Mouse (Mus musculus) spleen, adult 2 months (tissue): Measurements from ENCODE around the gene Toe1. TPM values are rescaled to one million over a fixed set of nuclear protein-coding genes. Genes with fewer than 3 reads are reported as not detected.

Experiments
- DNase-seq, 2 experiments: peaks; one replicate each; pipeline versions ENCODE4 v3.0.0 to v3.0.0-alpha.2; 2012 to 2021; ENCODE audit warnings: low spot score in 2 of 2, low read depth in 1 of 2
- H3K27ac ChIP-seq: fragments of 200-500 bp; 2 replicates; pipeline ENCODE4 v1.5.1; 2012; ENCODE audit warnings: low read length, inconsistent platforms; ENCODE audit not compliant: insufficient read depth
- H3K27me3 ChIP-seq: fragments of 200-500 bp; 2 replicates; pipeline ENCODE4 v1.6.1; 2012; ENCODE audit warnings: mild to moderate bottlenecking, moderate library complexity, low read length, inconsistent platforms; ENCODE audit not compliant: control insufficient read depth, insufficient read depth
- H3K36me3 ChIP-seq: fragments of 200-500 bp; 2 replicates; pipeline ENCODE4 v1.6.1; 2012; ENCODE audit warnings: mild to moderate bottlenecking, low read length, inconsistent platforms; ENCODE audit not compliant: control insufficient read depth, insufficient read depth
- H3K4me1 ChIP-seq: fragments of 200-500 bp; 2 replicates; pipeline ENCODE4 v1.6.1; 2011; ENCODE audit warnings: inconsistent platforms; ENCODE audit not compliant: control insufficient read depth, insufficient read depth, insufficient read length
- H3K4me3 ChIP-seq: fragments of 200-500 bp; 2 replicates; pipeline ENCODE4 v1.5.1; 2011; ENCODE audit warnings: mild to moderate bottlenecking, inconsistent platforms; ENCODE audit not compliant: insufficient read depth, insufficient read length; ENCODE audit errors: extremely low read depth
- CTCF ChIP-seq: fragments of 200-500 bp; IDR thresholded peaks from 2 replicates; pipeline ENCODE4 v1.5.1; 2011; ENCODE audit warnings: mild to moderate bottlenecking, inconsistent platforms; ENCODE audit not compliant: insufficient read depth, insufficient read length, insufficient replicate concordance; ENCODE audit errors: extremely low read depth
- POLR2A ChIP-seq: fragments of 200-500 bp; IDR thresholded peaks from 2 replicates; pipeline ENCODE4 v1.6.1; 2011; ENCODE audit warnings: low read depth, low read length, inconsistent platforms
- WGBS: fragments of 180-500 bp; shearing (Covaris S2); methylation state at CpG from one replicate; pipeline ENCODE4 v1.1.7; 2018; 5-methylcytosine and 5-hydroxymethylcytosine counted together
- polyA plus RNA-seq: library from polyadenylated mRNA; depleted of rRNA; stranded (reverse); fragments of >200 nt; gene quantifications from 2 replicates; pipeline ENCODE4 v1.2.3, GENCODE M21; 2012

Gene Toe1
- polyA plus RNA-seq, 1 experiment, result 18.7 TPM

GRCm38 (mm10) chr4:116782171-116782570, 25.3 kb downstream of the Toe1 start:
- Histone ChIP-seq H3K4me3 (no peak overlapping the region), H3K27ac (no peak overlapping the region), H3K4me1 (no peaks in the 10 kb centered on the region), H3K36me3 (no peaks in the 10 kb centered on the region), H3K27me3 (no peaks in the 10 kb centered on the region)
- 89% methylated on average over 8 of the region's 8 CpGs for WGBS
- no peak for DNase-seq
- TF ChIP-seq POLR2A, result no peak
- no peak for TF ChIP-seq CTCF

- Histone ChIP-seq H3K4me1 (no peaks in the 10 kb centered on the region), H3K4me3 (no peak overlapping the region), H3K36me3 (no peaks in the 10 kb centered on the region), H3K27me3 (no peaks in the 10 kb centered on the region), H3K27ac (no peak overlapping the region)
- TF ChIP-seq POLR2A (no peak), CTCF (no peak)
- 43% methylated on average over 2 of the region's 2 CpGs for WGBS
- DNase-seq, result no peak
These were observed 26.1 kb downstream of the Toe1 start for GRCm38 (mm10) chr4:116781366-116781765.

GRCm38 (mm10) chr4:116780541-116780940, 26.9 kb downstream of the Toe1 start:
- TF ChIP-seq CTCF (no peak), POLR2A (no peak)
- H3K4me1 ChIP-seq, result no peaks in the 10 kb centered on the region
- WGBS, result 88% methylated on average over 2 of the region's 2 CpGs
- H3K27me3 ChIP-seq, result no peaks in the 10 kb centered on the region
- no peak overlapping the region for H3K4me3 ChIP-seq
- no peak overlapping the region for H3K27ac ChIP-seq
- DNase-seq, result no peak
- no peaks in the 10 kb centered on the region for H3K36me3 ChIP-seq

GRCm38 (mm10) chr4:116777079-116777478, 30.4 kb downstream of the Toe1 start:
- 90% methylated on average over 3 of the region's 3 CpGs for WGBS
- Histone ChIP-seq H3K36me3 (no peaks in the 10 kb centered on the region; the same call in 1 of the 2 replicates), H3K4me3 (no peak overlapping the region), H3K4me1 (no peaks in the 10 kb centered on the region), H3K27ac (no peak overlapping the region), H3K27me3 (no peaks in the 10 kb centered on the region)
- TF ChIP-seq CTCF (no peak), POLR2A (no peak)
- DNase-seq, result no peak

GRCm38 (mm10) chr4:116776391-116776790, 31.0 kb downstream of the Toe1 start:
- Histone ChIP-seq H3K4me3 (no peak overlapping the region), H3K27ac (no peak overlapping the region), H3K4me1 (no peaks in the 10 kb centered on the region), H3K36me3 (peaks cover 1% of the 10 kb centered on the region; the same call in 1 of the 2 replicates), H3K27me3 (no peaks in the 10 kb centered on the region)
- WGBS, result 88% methylated on average over 5 of the region's 5 CpGs
- TF ChIP-seq CTCF, result no peak
- no peak for TF ChIP-seq POLR2A
- DNase-seq, result no peak

GRCm38 (mm10) chr4:116769060-116769459, 38.4 kb downstream of the Toe1 start:
- no peak for TF ChIP-seq CTCF
- H3K27ac ChIP-seq, result no peak overlapping the region

GRCm38 (mm10) chr4:116768510-116768909, 38.9 kb downstream of the Toe1 start:
- WGBS, result 85% methylated on average over 5 of the region's 5 CpGs
- no peak for DNase-seq
- H3K36me3 ChIP-seq, result peaks cover 1% of the 10 kb centered on the region; the same call in 1 of the 2 replicates
- H3K4me1 ChIP-seq, result no peaks in the 10 kb centered on the region
- H3K4me3 ChIP-seq, result no peak overlapping the region
- no peaks in the 10 kb centered on the region for H3K27me3 ChIP-seq
- TF ChIP-seq CTCF (no peak), POLR2A (no peak)
- no peak overlapping the region for H3K27ac ChIP-seq

More at GRCm38 (mm10) chr4:116769060-116769459, 38.4 kb downstream of the Toe1 start:
- no peaks in the 10 kb centered on the region for H3K27me3 ChIP-seq
- no peaks in the 10 kb centered on the region for H3K4me1 ChIP-seq
- H3K4me3 ChIP-seq, result no peak overlapping the region
- H3K36me3 ChIP-seq, result peaks cover 1% of the 10 kb centered on the region; the same call in 1 of the 2 replicates
- DNase-seq, result no peak
